Mouse (Mus musculus): ENCODE measurements at regions not wholly inside any gene's neighbourhood (a gene's known extent, or its start where the extent isn't known, plus 50 kb on each side); places are given as distances from the start of the nearest gene placed in this dataset.

GRCm38 (mm10) chr10:37338073-37338912 lies 199.6 kb upstream of the Marcks start:
- no peak for TF ChIP-seq EP300 (IDR thresholded peaks at IDR 0.05)
- no peak for TF ChIP-seq CTCF (IDR thresholded peaks at IDR 0.05)
